In the genomic region with DNA sequence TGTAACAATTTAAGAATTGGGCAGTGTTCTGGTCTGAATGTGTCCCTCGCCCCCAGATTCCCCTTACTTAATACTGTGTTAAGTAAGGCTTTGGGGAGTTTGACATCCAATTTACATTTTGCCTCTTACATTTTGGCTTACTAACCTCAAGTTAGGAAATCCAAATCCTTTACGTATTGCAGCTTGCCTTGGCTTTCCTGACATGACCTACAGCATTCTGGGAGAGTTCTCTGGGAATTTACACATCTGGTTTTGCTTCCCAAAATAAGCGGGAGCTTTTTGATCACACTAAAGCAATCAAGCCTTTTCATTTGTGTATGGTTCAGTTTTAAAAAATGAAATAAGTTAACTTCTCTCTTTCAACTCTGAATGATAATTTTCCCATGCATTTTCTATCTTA, we compare ENCODE assay signal across 8 mouse cellular contexts. TPM values are rescaled to one million over a fixed set of nuclear protein-coding genes. Genes with fewer than 3 reads are reported as not detected.
A peak's percentile ranks its signal among the peaks of the same experiment; 100 is the strongest.
DNase-seq lines count a peak whose midpoint lies in the region; ATAC-seq and TF ChIP-seq lines count a peak whose summit lies in the region.

No protein-coding gene starts in this region.

- H3K27ac ChIP-seq in lung, embryonic 14.5 days (ENCODE audit: low read depth): no peak overlapping the region
- no peak overlapping the region for H3K27ac ChIP-seq in forebrain, embryonic 11.5 days (ENCODE audit: low read depth, low read length)
- no peak overlapping the region for H3K27ac ChIP-seq in intestine, embryonic 15.5 days
- no peak overlapping the region for H3K27ac ChIP-seq in neural tube, embryonic 13.5 days (replicated peaks)

- H3K9ac ChIP-seq in lung, embryonic 14.5 days: no peak overlapping the region
- H3K9ac ChIP-seq in forebrain, embryonic 11.5 days (ENCODE audit: low read length): no peak overlapping the region
- H3K9ac ChIP-seq in intestine, embryonic 15.5 days: no peak overlapping the region
- no peak overlapping the region for H3K9ac ChIP-seq in neural tube, embryonic 13.5 days

- no peak for DNase-seq in lung, embryonic 14.5 days
- DNase-seq in lung, adult 18-20 months: no peak
- DNase-seq in forebrain, embryonic 11.5 days (ENCODE audit: low spot score): no peak
- DNase-seq in layer of hippocampus, postnatal 25 days (ENCODE audit: extremely low spot score in 1 of 2, low spot score in 1 of 2): no peak
- no peak for DNase-seq in cerebellum, adult 9-11 months
- DNase-seq in layer of hippocampus, adult 11-12 months (ENCODE audit: low spot score): no peak

- H3K4me2 ChIP-seq in lung, embryonic 14.5 days: peak overlapping the region; percentile 98
- peak overlapping the region; percentile 94; the same call in 1 of the 2 replicates for H3K4me2 ChIP-seq in forebrain, embryonic 11.5 days (ENCODE audit: low read depth, low read length, severe bottlenecking)
- peak overlapping the region; percentile 98 for H3K4me2 ChIP-seq in intestine, embryonic 15.5 days (replicated peaks)
- H3K4me2 ChIP-seq in neural tube, embryonic 13.5 days: peak overlapping the region; percentile 96

- H3K27me3 ChIP-seq in lung, embryonic 14.5 days (ENCODE audit: insufficient read depth, low read length): no peaks in the 10 kb centered on the region
- peaks cover 15% of the 10 kb centered on the region for H3K27me3 ChIP-seq in forebrain, embryonic 11.5 days (ENCODE audit: control insufficient read depth, insufficient read depth, low read length)
- H3K27me3 ChIP-seq in intestine, embryonic 15.5 days (replicated peaks): no peaks in the 10 kb centered on the region
- peaks cover 60% of the 10 kb centered on the region for H3K27me3 ChIP-seq in neural tube, embryonic 13.5 days

- H3K36me3 ChIP-seq in lung, embryonic 14.5 days (ENCODE audit: insufficient read depth): no peaks in the 10 kb centered on the region
- no peaks in the 10 kb centered on the region for H3K36me3 ChIP-seq in forebrain, embryonic 11.5 days (ENCODE audit: control insufficient read depth, insufficient read depth, low read length)
- H3K36me3 ChIP-seq in intestine, embryonic 15.5 days: no peaks in the 10 kb centered on the region
- H3K36me3 ChIP-seq in neural tube, embryonic 13.5 days: no peaks in the 10 kb centered on the region

- no peaks in the 10 kb centered on the region for H3K4me1 ChIP-seq in lung, embryonic 14.5 days (ENCODE audit: insufficient read depth)
- H3K4me1 ChIP-seq in forebrain, embryonic 11.5 days (replicated peaks; ENCODE audit: control insufficient read depth, insufficient read depth, low read length): peaks cover 6% of the 10 kb centered on the region
- peaks cover 8% of the 10 kb centered on the region for H3K4me1 ChIP-seq in intestine, embryonic 15.5 days (replicated peaks)
- H3K4me1 ChIP-seq in neural tube, embryonic 13.5 days (replicated peaks): peaks cover 18% of the 10 kb centered on the region

- no peak for ATAC-seq in lung, embryonic 14.5 days (ENCODE audit: insufficient read depth)
- ATAC-seq in forebrain, embryonic 11.5 days (replicated peaks; ENCODE audit: low FRiP score): no peak
- no peak for ATAC-seq in intestine, embryonic 15.5 days
- no peak for ATAC-seq in neural tube, embryonic 13.5 days (ENCODE audit: low read depth)

- no peaks in the 10 kb centered on the region for H3K9me3 ChIP-seq in lung, embryonic 14.5 days (ENCODE audit: low read depth, low read length)
- no peaks in the 10 kb centered on the region for H3K9me3 ChIP-seq in forebrain, embryonic 11.5 days (ENCODE audit: control insufficient read depth, low read length)
- H3K9me3 ChIP-seq in intestine, embryonic 15.5 days: no peaks in the 10 kb centered on the region
- H3K9me3 ChIP-seq in neural tube, embryonic 13.5 days: no peaks in the 10 kb centered on the region

- no peak for TF ChIP-seq CTCF in lung, embryonic 14.5 days (IDR thresholded peaks at IDR 0.05; ENCODE audit: low read depth)

- H3K4me3 ChIP-seq in lung, embryonic 14.5 days (ENCODE audit: low read depth, low read length): peak overlapping the region; percentile 71; the same call in 1 of the 2 replicates
- H3K4me3 ChIP-seq in forebrain, embryonic 11.5 days (ENCODE audit: low read depth, low read length): no peak overlapping the region; the same call in 1 of the 2 replicates
- H3K4me3 ChIP-seq in intestine, embryonic 15.5 days (replicated peaks): peak overlapping the region; percentile 86; the same call in 1 of the 2 replicates
- H3K4me3 ChIP-seq in neural tube, embryonic 13.5 days: peak overlapping the region; percentile 60

- 42% methylated on average over 3 of the region's 3 CpGs for WGBS in lung, embryonic 14.5 days
- 50% methylated on average over 3 of the region's 3 CpGs for WGBS in forebrain, embryonic 11.5 days
- 41% methylated on average over 3 of the region's 3 CpGs for WGBS in intestine, embryonic 15.5 days
- WGBS in neural tube, embryonic 13.5 days: 49% methylated on average over 3 of the region's 3 CpGs

RNA-seq across cellular contexts. Expression of gene Map3k5, which starts 1.3 kb away (rescaled TPM):
- polyA plus RNA-seq in lung, embryonic 14.5 days (2014; fragmentation: Nextera tagmentation; extraction: Ambion mirVana): 2.2 and 2.5 TPM in 2 replicates
- 0.49 and 0.80 TPM in 2 replicates for polyA plus RNA-seq in forebrain, embryonic 11.5 days (2014; fragmentation: Nextera tagmentation; extraction: Ambion mirVana)
- 1.9 and 2.4 TPM in 2 replicates for polyA plus RNA-seq in intestine, embryonic 15.5 days (2015; fragmentation: Nextera tagmentation; extraction: Ambion mirVana)
- polyA plus RNA-seq in neural tube, embryonic 13.5 days (2015; fragmentation: Nextera tagmentation; extraction: Ambion mirVana): 0.87 and 1.0 TPM in 2 replicates
- total RNA-seq in layer of hippocampus, postnatal 25 days (2021): 10 to 100 TPM; 22.6 to 23.5 TPM

RNA-seq across cellular contexts. Expression of gene Pex7, which starts 25.5 kb away (rescaled TPM):
- polyA plus RNA-seq in lung, embryonic 14.5 days (2014; fragmentation: Nextera tagmentation; extraction: Ambion mirVana): 24.5 and 25.1 TPM in 2 replicates
- 27.2 and 28.0 TPM in 2 replicates for polyA plus RNA-seq in forebrain, embryonic 11.5 days (2014; fragmentation: Nextera tagmentation; extraction: Ambion mirVana)
- 48.8 and 50.3 TPM in 2 replicates for polyA plus RNA-seq in intestine, embryonic 15.5 days (2015; fragmentation: Nextera tagmentation; extraction: Ambion mirVana)
- 25.2 and 33.4 TPM in 2 replicates for polyA plus RNA-seq in neural tube, embryonic 13.5 days (2015; fragmentation: Nextera tagmentation; extraction: Ambion mirVana)
- total RNA-seq in layer of hippocampus, postnatal 25 days (2021): 10 to 100 TPM; 21.9 to 23.2 TPM
